Mouse (Mus musculus) brain, embryonic 14.5 days (tissue): ENCODE measurements at regions not wholly inside any gene's neighbourhood (a gene's known extent, or its start where the extent isn't known, plus 50 kb on each side); places are given as distances from the start of the nearest gene placed in this dataset.

Source experiments
- CTCF ChIP-seq: fragments of 200-500 bp; IDR thresholded peaks from 2 replicates; pipeline ENCODE4 v1.5.1; 2012; ENCODE audit warnings: inconsistent platforms, mild to moderate bottlenecking, moderate library complexity, borderline replicate concordance; ENCODE audit not compliant: insufficient read depth, insufficient read length; ENCODE audit errors: extremely low read depth
- POLR2A ChIP-seq: fragments of 200-500 bp; IDR thresholded peaks from 2 replicates; pipeline ENCODE4 v1.6.1; 2012; ENCODE audit warnings: mild to moderate bottlenecking, inconsistent platforms, borderline replicate concordance; ENCODE audit not compliant: poor library complexity, insufficient read depth, insufficient read length, severe bottlenecking; ENCODE audit errors: extremely low read depth

- TF ChIP-seq CTCF (no peak), POLR2A (no peak)
These were observed 135.1 kb upstream of the Ccdc122 start for GRCm38 (mm10) chr14:76901490-76901889.
